Mouse (Mus musculus) layer of hippocampus, adult 8-10 months (tissue): ENCODE results near the gene Golt1a. TPM values are rescaled to one million over a fixed set of nuclear protein-coding genes. Genes with fewer than 3 reads are reported as not detected.

Source experiments
- DNase-seq, 2 experiments: peaks; one replicate each; pipeline ENCODE4 v3.0.0; 2022; ENCODE audit warnings: low spot score in 2 of 2
- total RNA-seq, 4 experiments: library from RNA; stranded (reverse); gene quantifications; 2 replicates each; pipeline ENCODE4 v1.2.4; 2022

The Golt1a gene
- total RNA-seq, 4 experiments from 2014 or later, result not detected

- DNase-seq, result no peak
Observed at GRCm38 (mm10) chr1:133347226-133347625, 37.6 kb downstream of the Golt1a start.

GRCm38 (mm10) chr1:133347693-133348520, 38.3 kb downstream of the Golt1a start:
- DNase-seq, result no peak

GRCm38 (mm10) chr1:133350210-133350609, 40.6 kb downstream of the Golt1a start, which contains the start of gene Ren1:
TSS of gene Ren1 (plus strand) at chr1:133350510.
- DNase-seq, result no peak

GRCm38 (mm10) chr1:133351762-133352161, 42.2 kb downstream of the Golt1a start:
- no peak for DNase-seq

DNA sequence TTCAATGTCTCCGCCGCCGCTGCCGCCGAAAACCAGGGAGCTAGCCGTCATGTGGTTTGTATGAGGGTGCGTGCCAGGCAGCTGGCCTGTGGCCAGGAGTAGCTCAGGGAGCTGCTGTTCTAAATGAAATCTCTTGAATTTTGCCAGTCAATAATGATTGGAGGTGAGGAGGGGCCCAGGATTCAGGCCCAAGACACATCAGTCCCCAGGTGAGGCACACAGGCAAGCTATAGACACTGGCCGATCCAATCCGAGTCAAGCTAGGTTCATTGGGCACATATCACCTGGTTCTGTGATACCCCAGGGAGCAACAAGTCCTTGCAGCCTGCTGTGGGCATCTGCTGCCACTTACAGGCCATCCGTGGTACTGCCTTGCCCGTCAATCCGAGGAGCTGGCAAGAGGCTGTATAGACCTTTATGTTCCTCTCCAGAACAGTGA, 43.8 kb downstream of the Golt1a start:
- peak; percentile 78 to 85 for DNase-seq

DNA sequence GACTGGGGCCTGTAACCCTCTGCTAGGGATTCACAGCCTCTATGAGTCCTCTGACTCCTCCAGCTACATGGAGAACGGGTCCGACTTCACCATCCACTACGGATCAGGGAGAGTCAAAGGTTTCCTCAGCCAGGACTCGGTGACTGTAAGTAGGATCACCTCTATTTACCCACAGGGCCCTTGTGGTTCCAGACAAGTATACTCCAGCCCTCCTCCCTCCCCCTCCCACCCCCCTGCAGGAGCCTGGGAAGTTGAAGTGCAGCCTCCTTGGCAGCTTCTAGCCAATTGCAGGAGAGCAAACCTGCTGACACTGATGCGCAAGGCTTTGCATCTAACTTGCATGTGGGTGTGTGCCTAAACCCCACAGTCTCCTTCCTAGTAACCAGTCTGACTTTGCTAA, 45.9 kb downstream of the Golt1a start:
- no peak for DNase-seq

GRCm38 (mm10) chr1:133355912-133356311, 46.3 kb downstream of the Golt1a start:
- no peak for DNase-seq

DNA sequence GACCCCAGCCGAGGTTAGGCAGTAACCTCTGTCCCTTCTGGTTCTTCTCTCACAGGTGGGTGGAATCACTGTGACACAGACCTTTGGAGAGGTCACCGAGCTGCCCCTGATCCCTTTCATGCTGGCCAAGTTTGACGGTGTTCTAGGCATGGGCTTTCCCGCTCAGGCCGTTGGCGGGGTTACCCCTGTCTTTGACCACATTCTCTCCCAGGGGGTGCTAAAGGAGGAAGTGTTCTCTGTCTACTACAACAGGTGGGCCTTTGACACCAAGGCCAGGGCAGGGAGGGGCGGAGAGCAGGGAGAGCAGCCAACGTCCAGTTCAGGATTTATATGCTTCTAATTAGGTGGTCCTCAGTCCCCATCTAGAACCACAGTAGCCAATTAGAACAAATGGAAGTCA, 46.7 kb downstream of the Golt1a start:
- no peak for DNase-seq

GRCm38 (mm10) chr1:133361006-133361405, 51.4 kb downstream of the Golt1a start:
- DNase-seq, result no peak

- no peak for DNase-seq
Observed at GRCm38 (mm10) chr1:133362103-133362502, 52.5 kb downstream of the Golt1a start.

DNA sequence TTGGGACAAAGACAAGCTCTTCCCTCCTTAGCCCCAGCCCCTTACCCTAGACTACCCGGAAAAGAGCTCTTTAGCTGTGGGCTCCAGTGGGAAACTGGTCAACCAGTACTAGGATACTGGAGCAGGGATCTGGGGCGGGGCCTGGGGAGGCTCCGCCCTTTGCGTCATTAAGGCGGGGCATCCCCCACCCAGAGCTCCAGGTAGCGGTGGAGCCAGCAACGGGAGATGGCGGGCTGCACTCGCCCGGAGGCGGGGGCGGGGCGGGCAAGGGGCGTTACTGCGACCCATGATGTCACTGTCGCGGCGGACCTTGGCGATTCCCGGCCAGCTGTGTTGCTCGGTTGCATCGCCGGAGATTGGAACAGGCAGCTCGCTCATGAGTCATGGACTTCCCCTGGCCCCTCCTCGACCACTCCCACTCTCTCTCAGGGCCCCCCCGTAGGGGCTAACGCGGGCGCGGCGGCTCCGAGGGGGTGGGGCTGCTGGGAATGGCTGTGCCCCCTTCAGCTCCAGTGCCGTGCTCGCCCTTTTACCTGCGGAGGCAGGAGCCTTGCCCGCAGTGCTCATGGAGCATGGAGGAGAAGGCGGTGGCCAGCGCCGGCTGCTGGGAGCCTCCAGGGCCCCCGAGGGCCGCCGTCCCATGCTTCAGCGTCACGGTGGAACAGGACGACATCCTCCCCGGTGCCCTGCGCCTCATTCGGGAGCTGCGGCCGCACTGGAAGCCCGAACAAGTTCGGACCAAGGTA, 53.8 kb downstream of the Golt1a start, which contains the start of gene Etnk2:
Etnk2 (plus strand) TSS at position 297 of the 746 bp plus-strand sequence.
- DNase-seq, result peak; percentile 60

- no peak for DNase-seq
Observed at GRCm38 (mm10) chr1:133364022-133364630, 54.5 kb downstream of the Golt1a start.

- DNase-seq, result no peak
Observed at GRCm38 (mm10) chr1:133364890-133365289, 55.3 kb downstream of the Golt1a start.

- no peak for DNase-seq
Observed at GRCm38 (mm10) chr1:133366951-133367605, 57.5 kb downstream of the Golt1a start.

DNA sequence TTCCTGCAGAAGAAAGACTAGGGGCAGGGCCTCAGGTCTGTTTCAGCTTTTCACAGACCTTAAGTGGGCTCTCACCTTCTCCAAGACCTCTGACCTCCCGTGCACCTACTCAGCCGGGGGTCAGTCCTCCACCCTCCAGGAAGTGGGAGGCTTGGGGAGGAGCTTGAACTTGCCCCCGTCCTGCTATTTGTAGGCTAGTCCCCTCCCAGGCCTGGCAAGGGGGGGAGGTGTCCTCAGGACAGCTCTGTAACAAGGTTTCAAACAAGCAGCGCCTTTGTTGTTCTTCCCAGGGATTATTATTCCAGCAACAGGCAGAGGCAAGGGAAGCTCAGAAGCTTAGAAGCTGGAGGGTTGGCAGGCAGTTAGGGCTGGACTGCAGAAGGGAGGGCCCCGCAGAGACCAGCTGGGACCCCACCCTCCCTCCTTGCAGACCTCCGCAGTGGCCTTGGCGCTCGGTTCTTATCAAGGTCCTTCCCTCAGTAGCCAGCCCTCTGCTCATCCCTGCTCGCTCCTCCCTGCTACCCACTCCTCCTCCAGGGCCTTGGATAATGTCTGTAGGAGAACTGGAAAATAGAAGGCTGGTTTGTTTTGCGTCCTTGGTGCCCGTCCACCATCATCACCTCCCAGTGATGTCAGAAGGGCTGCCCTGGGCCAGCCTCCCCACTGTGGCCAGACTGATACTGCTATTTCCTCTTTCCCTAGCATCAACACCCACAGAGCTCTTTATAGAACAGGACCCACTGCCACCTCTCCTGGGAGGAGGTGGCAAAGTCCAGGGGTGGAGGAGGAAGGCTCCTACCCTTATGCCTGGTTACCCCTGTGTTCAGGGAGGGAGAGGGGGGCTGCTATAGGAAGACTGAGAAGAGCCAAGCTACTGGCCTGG, 58.2 kb downstream of the Golt1a start:
- DNase-seq, result no peak

DNA sequence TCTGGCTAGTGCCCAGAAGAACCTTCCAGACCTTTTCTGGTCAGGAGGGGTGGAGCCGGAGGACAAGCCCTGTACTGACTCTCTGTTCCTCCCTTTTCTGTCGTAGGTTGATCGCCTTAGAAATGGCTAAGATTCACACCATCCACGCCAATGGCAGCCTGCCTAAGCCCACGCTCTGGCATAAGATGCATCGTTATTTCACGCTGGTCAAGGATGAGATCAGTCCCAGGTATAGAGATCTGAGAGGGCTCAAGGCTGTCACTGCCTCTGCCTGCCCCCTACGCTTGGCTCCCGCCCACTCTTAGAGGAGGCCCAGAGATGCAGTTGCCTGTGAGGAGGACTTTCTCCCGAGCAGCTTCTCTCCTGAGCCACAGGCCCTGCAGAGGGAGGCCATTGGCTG, 59.0 kb downstream of the Golt1a start:
- no peak for DNase-seq

- no peak for DNase-seq
Observed at GRCm38 (mm10) chr1:133370352-133370751, 60.8 kb downstream of the Golt1a start.

DNA sequence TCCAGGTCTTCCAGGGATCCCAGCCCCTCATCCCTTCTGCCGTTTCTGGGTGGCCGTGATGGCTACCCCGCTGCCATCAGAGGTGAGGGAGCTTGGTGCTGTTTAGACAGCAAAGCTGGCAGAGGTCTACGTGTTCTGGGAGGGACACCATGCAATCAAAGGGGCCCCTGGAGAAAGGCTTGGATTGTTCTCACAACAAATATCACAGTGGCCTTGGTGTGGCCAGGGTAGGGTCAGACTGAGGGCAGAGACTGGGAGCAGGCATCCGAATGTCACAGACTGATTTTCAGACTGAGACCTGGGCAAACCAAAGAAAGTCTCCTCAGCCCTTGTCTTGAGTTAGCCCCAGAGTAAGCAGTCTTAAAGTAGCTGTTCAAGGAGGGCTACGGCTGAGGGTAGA, 61.8 kb downstream of the Golt1a start:
- DNase-seq, result no peak

- no peak for DNase-seq
Observed at GRCm38 (mm10) chr1:133372113-133372512, 62.5 kb downstream of the Golt1a start.
